8 mouse cellular contexts compared by ENCODE assay signal in the genomic region with DNA sequence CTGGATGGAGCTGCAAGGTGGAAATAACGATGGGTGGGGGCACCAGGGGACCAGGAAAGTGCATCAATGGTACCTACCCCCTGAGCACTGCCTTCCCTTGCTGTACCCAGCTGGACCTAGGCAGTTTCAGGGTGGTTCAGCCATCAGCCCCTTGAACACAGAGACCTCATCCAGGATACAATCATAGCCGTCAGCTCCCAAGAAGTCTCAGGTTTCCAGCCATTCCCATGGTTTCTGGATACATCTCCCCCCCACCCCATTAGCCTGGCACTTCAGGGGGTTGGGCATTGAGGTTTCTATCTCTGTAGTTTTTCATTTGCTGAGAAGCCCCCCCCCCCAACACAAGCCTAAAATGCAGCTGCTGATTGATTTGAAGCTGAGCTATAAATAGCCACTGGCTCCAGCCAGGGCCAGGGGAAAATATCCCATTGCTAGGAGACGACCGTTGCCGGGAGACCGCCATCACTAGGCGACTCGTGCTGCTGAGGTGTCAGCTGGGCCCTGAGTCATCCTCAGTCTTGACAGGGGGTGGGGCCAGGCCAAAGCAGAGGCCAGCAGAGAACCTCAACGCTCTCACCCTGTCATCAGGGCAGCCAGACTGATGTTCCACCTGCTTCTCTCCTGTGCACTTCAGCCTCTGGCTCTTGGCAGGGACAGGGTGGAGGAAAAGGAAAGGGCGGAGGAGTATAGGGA. TPM values are rescaled to one million over a fixed set of nuclear protein-coding genes. Genes with fewer than 3 reads are reported as not detected.
A peak's percentile ranks its signal among the peaks of the same experiment; 100 is the strongest.
DNase-seq lines count a peak whose midpoint lies in the region; ATAC-seq lines count a peak whose summit lies in the region.

No protein-coding gene starts in this region.

- H3K9ac ChIP-seq in embryonic facial prominence, embryonic 11.5 days (replicated peaks; ENCODE audit: low read length): no peak overlapping the region
- H3K9ac ChIP-seq in heart, embryonic 12.5 days: 0 out of 2 replicates have a peak overlapping the region, but pooled peaks have one; percentile 43
- H3K9ac ChIP-seq in neural tube, embryonic 14.5 days (replicated peaks; ENCODE audit: low read depth, low read length): peak overlapping the region; percentile 1; the same call in 1 of the 2 replicates

- H3K4me3 ChIP-seq in embryonic facial prominence, embryonic 11.5 days (ENCODE audit: low read depth, low read length): no peak overlapping the region
- no peak overlapping the region for H3K4me3 ChIP-seq in heart, embryonic 12.5 days
- no peak overlapping the region for H3K4me3 ChIP-seq in neural tube, embryonic 14.5 days (ENCODE audit: low read depth, low read length)

- peak overlapping the region; percentile 16; the same call in 1 of the 2 replicates for H3K4me2 ChIP-seq in embryonic facial prominence, embryonic 11.5 days (ENCODE audit: low read depth, low read length)
- H3K4me2 ChIP-seq in heart, embryonic 12.5 days: peak overlapping the region; percentile 48
- peak overlapping the region; percentile 19; the same call in 1 of the 2 replicates for H3K4me2 ChIP-seq in neural tube, embryonic 14.5 days (ENCODE audit: low read depth, low read length)

- no peaks in the 10 kb centered on the region for H3K4me1 ChIP-seq in embryonic facial prominence, embryonic 11.5 days (ENCODE audit: control insufficient read depth, insufficient read depth, low read length)
- peaks cover 15% of the 10 kb centered on the region for H3K4me1 ChIP-seq in heart, embryonic 12.5 days (replicated peaks)
- H3K4me1 ChIP-seq in neural tube, embryonic 14.5 days (ENCODE audit: control insufficient read depth, insufficient read depth, low read length): peaks cover 13% of the 10 kb centered on the region

- ATAC-seq in embryonic facial prominence, embryonic 11.5 days (replicated peaks; ENCODE audit: insufficient number of reproducible peaks, low FRiP score, low TSS enrichment, low read depth): peak; percentile 79
- ATAC-seq in heart, embryonic 12.5 days (ENCODE audit: insufficient number of reproducible peaks, low FRiP score): peak; percentile 83
- peak; percentile 89 for ATAC-seq in neural tube, embryonic 14.5 days (ENCODE audit: low read depth)
- no peak for ATAC-seq in monocyte, adult 5-6 weeks (replicated peaks; ENCODE audit: insufficient number of reproducible peaks, low FRiP score, low TSS enrichment, poor library complexity, severe bottlenecking)

- DNase-seq in gastrocnemius, postnatal 10 days: peak; percentile 48
- no peak for DNase-seq in gastrocnemius, postnatal 36 days
- DNase-seq in embryonic facial prominence, embryonic 11.5 days (ENCODE audit: low spot score): peak; percentile 51
- peak; percentile 66 to 71 for DNase-seq in layer of hippocampus, postnatal 25 days (ENCODE audit: extremely low spot score in 1 of 2, low spot score in 1 of 2)
- DNase-seq in liver: no peak

- H3K27me3 ChIP-seq in embryonic facial prominence, embryonic 11.5 days (ENCODE audit: control insufficient read depth, insufficient read depth, low read length): peaks cover under 1% of the 10 kb centered on the region
- peaks cover 20% of the 10 kb centered on the region for H3K27me3 ChIP-seq in heart, embryonic 12.5 days (replicated peaks)
- H3K27me3 ChIP-seq in neural tube, embryonic 14.5 days (ENCODE audit: control insufficient read depth, insufficient read depth, low read length): no peaks in the 10 kb centered on the region

- WGBS in embryonic facial prominence, embryonic 11.5 days: 6% methylated on average over 10 of the region's 10 CpGs
- 10% methylated on average over 10 of the region's 10 CpGs for WGBS in heart, embryonic 12.5 days
- 9% methylated on average over 10 of the region's 10 CpGs for WGBS in neural tube, embryonic 14.5 days

- intact Hi-C loops in gastrocnemius, postnatal 36 days (cut with DNase I): loop anchor here (5.0 kb wide), 1 partner anchor 71 kb away; no protein-coding TSS in a partner anchor

- H3K9me3 ChIP-seq in embryonic facial prominence, embryonic 11.5 days (replicated peaks; ENCODE audit: control insufficient read depth, low read length): no peaks in the 10 kb centered on the region
- H3K9me3 ChIP-seq in heart, embryonic 12.5 days (replicated peaks): no peaks in the 10 kb centered on the region
- H3K9me3 ChIP-seq in neural tube, embryonic 14.5 days (ENCODE audit: control insufficient read depth, low read length): no peaks in the 10 kb centered on the region

- no peak overlapping the region; the same call in 1 of the 2 replicates for H3K27ac ChIP-seq in embryonic facial prominence, embryonic 11.5 days (replicated peaks; ENCODE audit: low read depth, low read length)
- H3K27ac ChIP-seq in heart, embryonic 12.5 days (ENCODE audit: poor library complexity, severe bottlenecking): 0 out of 2 replicates have a peak overlapping the region, but pooled peaks have one; percentile 20
- peak overlapping the region; percentile 73 for H3K27ac ChIP-seq in neural tube, embryonic 14.5 days (ENCODE audit: low read depth, low read length)

- no peaks in the 10 kb centered on the region for H3K36me3 ChIP-seq in embryonic facial prominence, embryonic 11.5 days (replicated peaks; ENCODE audit: control insufficient read depth, insufficient read depth, low read depth, low read length)
- no peaks in the 10 kb centered on the region for H3K36me3 ChIP-seq in heart, embryonic 12.5 days
- no peaks in the 10 kb centered on the region for H3K36me3 ChIP-seq in neural tube, embryonic 14.5 days (ENCODE audit: control insufficient read depth, insufficient read depth, low read length)

RNA-seq across cellular contexts. Expression of a gene that starts 5.9 kb away (rescaled TPM):
- 1 to 10 TPM; 2.1 to 2.3 TPM for total RNA-seq in gastrocnemius, postnatal 10 days (2021)
- total RNA-seq in gastrocnemius, postnatal 36 days (2021): 1 to 10 TPM; 1.2 to 1.5 TPM
- polyA plus RNA-seq in embryonic facial prominence, embryonic 11.5 days (2014; fragmentation: Nextera tagmentation; extraction: Ambion mirVana): 3.9 and 4.2 TPM in 2 replicates
- polyA plus RNA-seq in heart, embryonic 12.5 days (2016; fragmentation: Nextera tagmentation; extraction: Ambion mirVana): 1.4 and 1.6 TPM in 2 replicates
- 100 to 1,000 TPM; 637 to 657 TPM for total RNA-seq in layer of hippocampus, postnatal 25 days (2021)
- polyA plus RNA-seq in neural tube, embryonic 14.5 days (2014; fragmentation: Nextera tagmentation; extraction: Ambion mirVana): 35.2 and 39.4 TPM in 2 replicates
- not detected in 3 replicates for total RNA-seq in monocyte, adult 5-6 weeks (2017)

RNA-seq across cellular contexts. Expression of a gene that starts 6.0 kb away (rescaled TPM):
- total RNA-seq in gastrocnemius, postnatal 10 days (2021): 10 to 100 TPM; 51.5 to 57.4 TPM
- total RNA-seq in gastrocnemius, postnatal 36 days (2021): 10 to 100 TPM; 48.4 to 50.8 TPM
- polyA plus RNA-seq in embryonic facial prominence, embryonic 11.5 days (2014; fragmentation: Nextera tagmentation; extraction: Ambion mirVana): 13.4 and 15.6 TPM in 2 replicates
- 28.9 and 30.9 TPM in 2 replicates for polyA plus RNA-seq in heart, embryonic 12.5 days (2016; fragmentation: Nextera tagmentation; extraction: Ambion mirVana)
- 10 to 100 TPM; 82.7 to 89.2 TPM for total RNA-seq in layer of hippocampus, postnatal 25 days (2021)
- 7.3 and 14.3 TPM in 2 replicates for polyA plus RNA-seq in neural tube, embryonic 14.5 days (2014; fragmentation: Nextera tagmentation; extraction: Ambion mirVana)
- 5.1 to 6.4 TPM (median 6.1 TPM) in 3 replicates for total RNA-seq in monocyte, adult 5-6 weeks (2017)

RNA-seq across cellular contexts. Expression of a gene that starts 7.5 kb away (rescaled TPM):
- total RNA-seq in gastrocnemius, postnatal 10 days (2021): not detected
- total RNA-seq in gastrocnemius, postnatal 36 days (2021): not detected
- not detected in 2 replicates for polyA plus RNA-seq in embryonic facial prominence, embryonic 11.5 days (2014; fragmentation: Nextera tagmentation; extraction: Ambion mirVana)
- polyA plus RNA-seq in heart, embryonic 12.5 days (2016; fragmentation: Nextera tagmentation; extraction: Ambion mirVana): 0.32 and 0.61 TPM in 2 replicates
- 1 to 10 TPM; 1.6 to 3.5 TPM for total RNA-seq in layer of hippocampus, postnatal 25 days (2021)
- polyA plus RNA-seq in neural tube, embryonic 14.5 days (2014; fragmentation: Nextera tagmentation; extraction: Ambion mirVana): 0.55 TPM in 1 of 2 replicates, not detected in the other
- not detected in 3 replicates for total RNA-seq in monocyte, adult 5-6 weeks (2017)

RNA-seq across cellular contexts. Expression of a gene that starts 10.3 kb away (rescaled TPM):
- 10 to 100 TPM; 38.3 to 39.4 TPM for total RNA-seq in gastrocnemius, postnatal 10 days (2021)
- 10 to 100 TPM; 34.8 to 38.9 TPM for total RNA-seq in gastrocnemius, postnatal 36 days (2021)
- polyA plus RNA-seq in embryonic facial prominence, embryonic 11.5 days (2014; fragmentation: Nextera tagmentation; extraction: Ambion mirVana): 58.4 and 62.9 TPM in 2 replicates
- 67.3 and 68.2 TPM in 2 replicates for polyA plus RNA-seq in heart, embryonic 12.5 days (2016; fragmentation: Nextera tagmentation; extraction: Ambion mirVana)
- 10 to 100 TPM; 81.7 to 88.0 TPM for total RNA-seq in layer of hippocampus, postnatal 25 days (2021)
- polyA plus RNA-seq in neural tube, embryonic 14.5 days (2014; fragmentation: Nextera tagmentation; extraction: Ambion mirVana): 79.9 and 88.4 TPM in 2 replicates
- 30.7 to 53.7 TPM (median 38.7 TPM) in 3 replicates for total RNA-seq in monocyte, adult 5-6 weeks (2017)

RNA-seq across cellular contexts. Expression of a gene that starts 16.6 kb away (rescaled TPM):
- total RNA-seq in gastrocnemius, postnatal 10 days (2021): not detected
- total RNA-seq in gastrocnemius, postnatal 36 days (2021): not detected
- not detected in 2 replicates for polyA plus RNA-seq in embryonic facial prominence, embryonic 11.5 days (2014; fragmentation: Nextera tagmentation; extraction: Ambion mirVana)
- 0.37 and 0.41 TPM in 2 replicates for polyA plus RNA-seq in heart, embryonic 12.5 days (2016; fragmentation: Nextera tagmentation; extraction: Ambion mirVana)
- total RNA-seq in layer of hippocampus, postnatal 25 days (2021): not detected
- polyA plus RNA-seq in neural tube, embryonic 14.5 days (2014; fragmentation: Nextera tagmentation; extraction: Ambion mirVana): 0.17 and 0.23 TPM in 2 replicates
- total RNA-seq in monocyte, adult 5-6 weeks (2017): not detected in 3 replicates

Comparison
In these comparisons a context has a peak if more than half of its experiments do, and no peak if none do; other contexts are left out.
1. DNase-seq: peak in gastrocnemius, postnatal 10 days (single experiment), embryonic facial prominence, embryonic 11.5 days (single experiment) and layer of hippocampus, postnatal 25 days (2 of 2); none in gastrocnemius, postnatal 36 days (0 of 2) and liver (single experiment).
2. RNA of a gene that starts 5.9 kb away (total RNA-seq): 637 to 657 TPM in layer of hippocampus, postnatal 25 days; 2.1 to 2.3 TPM in gastrocnemius, postnatal 10 days, 1.2 to 1.5 TPM in gastrocnemius, postnatal 36 days and not detected in monocyte, adult 5-6 weeks; every median in the first group is over 100 times any median in the second.
3. Peak in every context shown above with its lines, with median percentiles within 50 percentile points of each other: H3K4me2 ChIP-seq.